32 mouse cellular contexts compared by ENCODE assay signal in genomic region chr11:30372924-30373323, GRCm38 (mm10).
"Had no signal": no experiment of that assay in that cellular context is flagged by ENCODE, and none has a peak within 500 bp of the region (broad histone marks: within the 10 kb centered on the region; RNA-seq: fewer than 3 reads in every experiment).

No protein-coding gene starts in this region.

- H3K4me2 ChIP-seq: limb, embryonic 12.5 days; limb, embryonic 13.5 days; limb, embryonic 15.5 days; liver, embryonic 11.5 days; liver, embryonic 12.5 days; liver, embryonic 13.5 days; liver, embryonic 15.5 days; lung, embryonic 14.5 days; lung, embryonic 15.5 days; midbrain, embryonic 11.5 days; midbrain, embryonic 12.5 days; midbrain, embryonic 15.5 days; neural tube, embryonic 12.5 days; neural tube, embryonic 13.5 days had no signal

- H3K9me3 ChIP-seq: limb, embryonic 10.5 days; limb, embryonic 12.5 days; limb, embryonic 15.5 days; liver, embryonic 12.5 days; liver, embryonic 13.5 days; liver, embryonic 15.5 days; lung, embryonic 15.5 days; megakaryocyte, embryonic 14.5 days; midbrain, embryonic 10.5 days; midbrain, embryonic 12.5 days; midbrain, embryonic 15.5 days; neural tube, embryonic 12.5 days; neural tube, embryonic 13.5 days had no signal

- H3K36me3 ChIP-seq: limb, embryonic 10.5 days; limb, embryonic 12.5 days; limb, embryonic 13.5 days; limb, embryonic 15.5 days; liver, embryonic 12.5 days; liver, embryonic 13.5 days; liver, embryonic 15.5 days; lung, embryonic 15.5 days; midbrain, embryonic 10.5 days; midbrain, embryonic 12.5 days; midbrain, embryonic 15.5 days; neural tube, embryonic 12.5 days; neural tube, embryonic 13.5 days had no signal

- DNase-seq: left cerebral cortex, postnatal 4 days; liver; liver, embryonic 13.5 days; liver, postnatal 0 days; lung, adult 18-20 months; lung, adult 2 months; lung, embryonic 14.5 days; lung, postnatal 10 days; lung, postnatal 14 days; lung, postnatal 36 days; lung, postnatal 4 days; midbrain, embryonic 14.5 days had no signal

- H3K27me3 ChIP-seq: limb, embryonic 12.5 days; limb, embryonic 13.5 days; limb, embryonic 15.5 days; liver, embryonic 12.5 days; liver, embryonic 13.5 days; liver, embryonic 15.5 days; lung, embryonic 15.5 days; megakaryocyte, embryonic 14.5 days; midbrain, embryonic 12.5 days; midbrain, embryonic 15.5 days; neural tube, embryonic 12.5 days; neural tube, embryonic 13.5 days had no signal

- H3K27ac ChIP-seq: limb, embryonic 10.5 days; limb, embryonic 12.5 days; limb, embryonic 13.5 days; limb, embryonic 15.5 days; liver, embryonic 12.5 days; liver, embryonic 13.5 days; liver, embryonic 14.5 days; liver, embryonic 15.5 days; lung, embryonic 15.5 days; macrophage; midbrain, embryonic 10.5 days; midbrain, embryonic 12.5 days; midbrain, embryonic 15.5 days; neural tube, embryonic 12.5 days; neural tube, embryonic 13.5 days had no signal

- ATAC-seq: liver, embryonic 12.5 days; liver, postnatal 0 days; lung, postnatal 0 days; midbrain, embryonic 15.5 days; midbrain, embryonic 16.5 days had no signal

- H3K9ac ChIP-seq: limb, embryonic 12.5 days; limb, embryonic 13.5 days; limb, embryonic 15.5 days; liver, embryonic 12.5 days; liver, embryonic 13.5 days; liver, embryonic 14.5 days; liver, embryonic 15.5 days; liver, postnatal 0 days; lung, embryonic 14.5 days; lung, embryonic 15.5 days; midbrain, embryonic 12.5 days; midbrain, embryonic 15.5 days; neural tube, embryonic 12.5 days; neural tube, embryonic 13.5 days had no signal

- H3K4me3 ChIP-seq: limb, embryonic 10.5 days; limb, embryonic 12.5 days; limb, embryonic 13.5 days; limb, embryonic 15.5 days; liver, embryonic 12.5 days; liver, embryonic 13.5 days; liver, embryonic 15.5 days; lung, embryonic 15.5 days; megakaryocyte, embryonic 14.5 days; midbrain, embryonic 10.5 days; midbrain, embryonic 12.5 days; midbrain, embryonic 15.5 days; myocyte; neural tube, embryonic 12.5 days; neural tube, embryonic 13.5 days had no signal

- H3K4me1 ChIP-seq: limb, embryonic 10.5 days; limb, embryonic 12.5 days; limb, embryonic 13.5 days; limb, embryonic 15.5 days; liver, embryonic 12.5 days; liver, embryonic 13.5 days; liver, embryonic 15.5 days; lung, embryonic 15.5 days; megakaryocyte, embryonic 14.5 days; midbrain, embryonic 10.5 days; midbrain, embryonic 12.5 days; midbrain, embryonic 15.5 days; neural tube, embryonic 12.5 days; neural tube, embryonic 13.5 days had no signal
